In genomic region chr2:20657856-20658255, GRCm38 (mm10) we compare ENCODE assay signal across 17 mouse cellular contexts.
DNase-seq lines count a peak whose midpoint lies in the region; ATAC-seq and TF ChIP-seq lines count a peak whose summit lies in the region.
"Had no signal": no experiment of that assay in that cellular context is flagged by ENCODE, and none has a peak within 500 bp of the region (broad histone marks: within the 10 kb centered on the region; RNA-seq: fewer than 3 reads in every experiment).

No protein-coding gene starts in this region.

- TF ChIP-seq EP300 in stomach, postnatal 0 days (optimal IDR thresholded peaks at IDR 0.05) = no peak

- H3K36me3 ChIP-seq in intestine, postnatal 0 days (ENCODE audit: control insufficient read depth, insufficient read depth) = no peaks in the 10 kb centered on the region
- H3K36me3 ChIP-seq in stomach, postnatal 0 days (ENCODE audit: control insufficient read depth, insufficient read depth, low read length) = no peaks in the 10 kb centered on the region
- no peaks in the 10 kb centered on the region for H3K36me3 ChIP-seq in forebrain, embryonic 11.5 days (ENCODE audit: control insufficient read depth, insufficient read depth, low read length)
- H3K36me3 ChIP-seq: forebrain, embryonic 10.5 days; G1E; hindbrain, embryonic 15.5 days; limb, embryonic 12.5 days had no signal

- H3K4me2 ChIP-seq in intestine, postnatal 0 days (replicated peaks; ENCODE audit: low read depth) = no peak overlapping the region
- no peak overlapping the region for H3K4me2 ChIP-seq in stomach, postnatal 0 days (replicated peaks; ENCODE audit: low read depth)
- H3K4me2 ChIP-seq in forebrain, embryonic 11.5 days (ENCODE audit: low read depth, low read length, severe bottlenecking) = no peak overlapping the region
- H3K4me2 ChIP-seq: heart, embryonic 12.5 days; hindbrain, embryonic 15.5 days; limb, embryonic 12.5 days had no signal

- H3K27ac ChIP-seq in intestine, postnatal 0 days (ENCODE audit: low read depth, low read length) = no peak overlapping the region
- no peak overlapping the region for H3K27ac ChIP-seq in stomach, postnatal 0 days (replicated peaks)
- H3K27ac ChIP-seq in forebrain, embryonic 11.5 days (ENCODE audit: low read depth, low read length) = no peak overlapping the region
- H3K27ac ChIP-seq: forebrain, embryonic 10.5 days; hindbrain, embryonic 15.5 days; limb, embryonic 12.5 days; liver, embryonic 14.5 days had no signal

- H3K9ac ChIP-seq in intestine, postnatal 0 days (ENCODE audit: low read depth, low read length) = no peak overlapping the region
- no peak overlapping the region for H3K9ac ChIP-seq in stomach, postnatal 0 days (ENCODE audit: low read length)
- H3K9ac ChIP-seq in forebrain, embryonic 11.5 days (ENCODE audit: low read length) = no peak overlapping the region
- H3K9ac ChIP-seq: heart, embryonic 12.5 days; hindbrain, embryonic 15.5 days; limb, embryonic 12.5 days; liver, embryonic 14.5 days had no signal

- no peak for TF ChIP-seq CTCF in intestine, postnatal 0 days (IDR thresholded peaks at IDR 0.05; ENCODE audit: low read depth)
- no peak for TF ChIP-seq CTCF in stomach, postnatal 0 days (IDR thresholded peaks at IDR 0.05; ENCODE audit: low read depth)

- no peaks in the 10 kb centered on the region for H3K9me3 ChIP-seq in intestine, postnatal 0 days (ENCODE audit: control insufficient read depth)
- H3K9me3 ChIP-seq in stomach, postnatal 0 days (ENCODE audit: control insufficient read depth, low read length) = no peaks in the 10 kb centered on the region
- no peaks in the 10 kb centered on the region for H3K9me3 ChIP-seq in forebrain, embryonic 11.5 days (ENCODE audit: control insufficient read depth, low read length)
- H3K9me3 ChIP-seq: forebrain, embryonic 10.5 days; G1E; heart, embryonic 12.5 days; hindbrain, embryonic 15.5 days; limb, embryonic 12.5 days had no signal

- WGBS in intestine, postnatal 0 days = 28% methylated on average over 3 of the region's 3 CpGs
- 44% methylated on average over 3 of the region's 3 CpGs for WGBS in stomach, postnatal 0 days
- WGBS in forebrain, embryonic 11.5 days = 90% methylated on average over 3 of the region's 3 CpGs

- intact Hi-C loops in left cerebral cortex, postnatal 4 days (cut with DNase I) = no loop called here

- no peak overlapping the region for H3K4me3 ChIP-seq in intestine, postnatal 0 days (ENCODE audit: low read depth, low read length)
- H3K4me3 ChIP-seq in stomach, postnatal 0 days (ENCODE audit: low read depth, low read length) = no peak overlapping the region
- H3K4me3 ChIP-seq in forebrain, embryonic 11.5 days (ENCODE audit: low read depth, low read length) = no peak overlapping the region
- H3K4me3 ChIP-seq: forebrain, embryonic 10.5 days; heart, embryonic 12.5 days; hindbrain, embryonic 15.5 days; limb, embryonic 12.5 days had no signal

- H3K27me3 ChIP-seq in intestine, postnatal 0 days (replicated peaks; ENCODE audit: control insufficient read depth, insufficient read depth, low read length) = no peaks in the 10 kb centered on the region
- H3K27me3 ChIP-seq in stomach, postnatal 0 days (ENCODE audit: control insufficient read depth, insufficient read depth, low read length) = no peaks in the 10 kb centered on the region
- H3K27me3 ChIP-seq in forebrain, embryonic 11.5 days (ENCODE audit: control insufficient read depth, insufficient read depth, low read length) = no peaks in the 10 kb centered on the region
- H3K27me3 ChIP-seq: heart, embryonic 12.5 days; hindbrain, embryonic 15.5 days; limb, embryonic 12.5 days had no signal

- peak; percentile 69 for ATAC-seq in intestine, postnatal 0 days
- no peak for ATAC-seq in stomach, postnatal 0 days (ENCODE audit: low FRiP score, low TSS enrichment)
- no peak for ATAC-seq in forebrain, embryonic 11.5 days (replicated peaks; ENCODE audit: low FRiP score)

- no peaks in the 10 kb centered on the region for H3K4me1 ChIP-seq in intestine, postnatal 0 days (replicated peaks; ENCODE audit: control insufficient read depth, insufficient read depth, low read length)
- H3K4me1 ChIP-seq in stomach, postnatal 0 days (replicated peaks; ENCODE audit: control insufficient read depth, insufficient read depth) = no peaks in the 10 kb centered on the region
- H3K4me1 ChIP-seq in forebrain, embryonic 11.5 days (replicated peaks; ENCODE audit: control insufficient read depth, insufficient read depth, low read length) = no peaks in the 10 kb centered on the region; the same call in none of the 2 replicates
- H3K4me1 ChIP-seq: hindbrain, embryonic 15.5 days; limb, embryonic 12.5 days had no signal

- peak; percentile 16 to 17 for DNase-seq in left cerebral cortex, adult 18-20 months (ENCODE audit: low spot score in 2 of 2)
- DNase-seq in left cerebral cortex, postnatal 4 days = no peak
- peak; percentile 16 for DNase-seq in NIH3T3 (ENCODE audit: low read depth)
- peak; percentile 22 for DNase-seq in stomach, postnatal 0 days (ENCODE audit: low spot score)
- no peak for DNase-seq in spleen, postnatal 4 days (ENCODE audit: low spot score in 2 of 2)
- no peak for DNase-seq in layer of hippocampus, postnatal 36 days
- no peak for DNase-seq in forebrain, embryonic 11.5 days (ENCODE audit: low spot score)
- DNase-seq: cerebellum, postnatal 10 days; gastrocnemius, postnatal 25 days; lung, postnatal 14 days had no signal

Comparison
In these comparisons a context has a peak if more than half of its experiments do, and no peak if none do; other contexts are left out.
1. DNase-seq: peak in left cerebral cortex, adult 18-20 months (2 of 2), NIH3T3 (single experiment) and stomach, postnatal 0 days (single experiment); none in left cerebral cortex, postnatal 4 days (single experiment), spleen, postnatal 4 days (0 of 2), layer of hippocampus, postnatal 36 days (0 of 2) and forebrain, embryonic 11.5 days (single experiment).